Mouse (Mus musculus) cerebellum, postnatal 10 days (tissue): ENCODE measurements around the gene ccdc198.
"Not testable (repeated sequence)": the region's sequence is repeated elsewhere in the genome, so short reads cannot be mapped to it uniquely, and the experiment has no call there.

Source experiments
- DNase-seq, 2 experiments: peaks; one replicate each; pipeline ENCODE4 v3.0.0; 2021; ENCODE audit warnings: mixed read lengths in 2 of 2

ccdc198 gene

DNA sequence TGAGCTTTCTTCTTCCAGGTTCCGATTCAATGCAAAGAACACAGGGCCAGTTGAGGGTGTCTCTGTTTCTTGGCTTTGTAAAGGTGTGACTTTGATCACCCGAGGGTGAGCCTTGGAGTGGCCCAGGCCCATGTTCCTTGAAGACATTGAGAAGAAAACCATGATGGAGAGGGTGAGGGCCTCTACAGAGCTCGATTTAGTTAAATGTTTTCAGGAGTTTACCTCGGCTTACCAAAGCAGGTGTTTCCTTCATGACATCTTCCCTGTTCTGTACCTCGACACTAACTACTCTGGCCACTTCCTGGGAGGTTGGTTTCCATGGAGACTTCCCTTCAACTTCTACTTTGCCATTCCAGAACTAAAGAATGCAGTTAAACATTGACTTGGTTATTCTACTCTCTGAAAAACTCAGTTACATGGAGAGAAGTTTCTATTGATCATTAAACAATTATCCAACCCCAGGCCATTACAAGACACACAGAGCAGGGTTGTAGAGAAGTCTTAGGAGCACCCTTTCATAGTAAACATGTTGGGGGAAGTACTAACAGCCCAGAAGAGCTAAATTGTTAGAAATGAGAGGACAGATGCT is at the start of gene ccdc198:
ccdc198 (minus strand) TSS at position 349 of the 589 bp plus-strand sequence.
- no peak for DNase-seq

GRCm38 (mm10) chr14:49293802-49294449 is 48.7 kb upstream of the ccdc198 start:
- peak; percentile 42 to 69 for DNase-seq

DNA sequence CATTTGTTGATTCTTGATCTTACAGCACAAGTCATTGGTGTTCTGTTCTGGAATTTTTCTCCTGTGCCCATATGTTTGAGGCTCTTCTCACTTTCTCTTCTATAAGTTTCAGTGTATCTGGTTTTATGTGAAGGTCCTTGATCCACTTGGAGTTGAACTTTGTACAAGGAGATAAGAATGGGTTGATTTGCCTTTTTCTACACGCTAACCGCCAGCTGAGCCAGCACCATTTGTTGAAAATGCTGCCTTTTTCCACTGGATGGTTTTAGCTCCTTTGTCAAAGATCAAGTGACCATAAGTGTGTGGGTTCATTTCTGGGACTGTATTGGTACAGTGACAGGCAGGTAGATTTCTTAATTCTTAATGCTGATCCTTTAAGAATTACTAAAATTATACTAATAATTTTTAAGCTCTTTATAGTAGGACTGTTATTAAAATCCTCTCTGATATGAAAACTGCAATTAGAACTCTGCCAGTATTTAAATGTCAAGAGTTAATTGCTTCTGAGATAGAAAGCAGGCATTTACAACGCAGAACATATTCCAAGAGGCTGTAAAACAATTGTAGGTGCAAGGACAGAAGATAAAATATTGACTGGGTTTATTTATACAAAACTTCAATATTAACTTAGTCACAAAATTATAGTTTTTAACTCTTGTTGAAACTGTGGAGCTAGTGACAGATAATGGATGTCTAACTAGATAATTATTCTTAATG is 44.9 kb upstream of the ccdc198 start:
- no peak for DNase-seq

DNA sequence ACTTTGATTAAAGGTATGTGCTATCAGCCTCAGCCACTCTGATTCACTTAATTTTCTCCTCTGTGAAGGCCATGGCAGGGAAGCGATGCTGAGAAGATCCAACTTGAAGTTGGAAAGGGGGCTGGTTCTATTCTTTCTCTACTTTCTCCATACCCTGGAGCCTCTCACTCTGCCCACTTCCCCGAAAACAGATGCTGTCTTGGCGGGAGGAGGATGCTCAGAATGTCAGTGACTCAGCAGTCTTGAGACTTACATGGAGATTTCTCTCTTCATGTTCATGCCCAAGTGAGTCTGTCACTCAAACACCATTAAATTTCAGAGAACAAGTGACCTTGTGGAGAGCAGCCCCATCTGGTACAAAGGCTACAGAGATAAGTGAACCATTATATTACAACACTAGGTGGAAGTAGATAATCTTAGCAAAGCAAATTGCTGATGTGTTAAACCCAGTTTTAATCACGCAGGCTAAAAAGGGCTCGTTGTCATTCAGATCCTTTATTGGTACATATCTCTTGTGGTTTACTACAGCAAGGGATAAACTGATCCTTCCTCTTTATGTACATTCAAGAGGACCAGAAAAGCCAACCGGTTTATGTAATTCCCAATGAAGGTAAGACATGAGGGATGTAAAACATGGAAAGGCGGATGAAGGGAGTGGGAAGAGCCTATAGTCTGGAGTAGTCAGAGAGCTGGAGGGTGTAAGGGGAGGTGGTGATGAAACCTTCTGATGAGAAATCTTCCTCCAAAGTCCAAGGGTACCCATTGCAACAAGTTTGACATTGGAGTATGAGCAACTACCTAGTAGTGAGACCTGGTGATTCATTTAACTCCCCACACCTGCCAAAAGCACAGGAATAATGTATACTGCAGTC is 38.7 kb upstream of the ccdc198 start:
- DNase-seq = no peak

DNA sequence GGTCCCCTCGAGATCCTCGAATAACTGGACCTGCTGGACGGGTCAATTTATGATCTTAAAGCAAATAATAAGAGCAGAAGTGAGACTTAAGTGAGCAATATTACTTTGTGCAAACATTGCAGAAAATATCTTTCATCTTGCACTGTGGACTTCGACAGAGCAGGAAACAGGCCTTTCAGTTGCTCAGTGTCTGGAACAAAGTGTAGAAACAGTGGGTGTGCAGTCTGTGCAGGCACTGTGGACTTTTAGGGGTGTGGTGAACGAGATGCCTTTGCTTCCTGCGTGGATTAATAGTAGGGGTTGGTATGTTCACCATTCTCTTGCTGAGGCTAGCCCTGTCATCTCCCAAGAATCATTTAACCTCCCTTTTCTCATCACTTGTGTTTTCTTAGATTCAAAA is 33.6 kb upstream of the ccdc198 start:
- DNase-seq = no peak

- DNase-seq = not testable (repeated sequence)
Observed at GRCm38 (mm10) chr14:49278479-49278878, 33.2 kb upstream of the ccdc198 start.

DNA sequence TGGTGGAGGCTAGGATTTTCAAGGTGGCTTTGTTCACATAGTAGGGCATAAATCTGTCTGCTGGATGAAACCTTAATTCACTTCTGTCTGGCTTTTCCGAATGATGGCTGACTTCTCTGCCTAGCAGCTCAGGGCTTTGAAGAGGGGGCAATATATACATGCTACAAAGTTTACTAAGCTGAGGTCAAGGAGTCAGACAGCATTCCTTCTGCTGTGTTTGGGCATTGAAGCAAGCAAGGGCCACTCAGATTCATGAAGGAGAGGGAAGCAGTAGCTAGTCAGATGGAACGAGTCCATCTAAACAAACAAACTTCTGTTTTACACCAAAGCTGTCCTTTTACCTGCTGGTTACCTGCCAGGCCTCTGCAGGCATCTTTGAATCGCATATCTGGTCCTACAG is 32.4 kb upstream of the ccdc198 start:
- no peak for DNase-seq

DNA sequence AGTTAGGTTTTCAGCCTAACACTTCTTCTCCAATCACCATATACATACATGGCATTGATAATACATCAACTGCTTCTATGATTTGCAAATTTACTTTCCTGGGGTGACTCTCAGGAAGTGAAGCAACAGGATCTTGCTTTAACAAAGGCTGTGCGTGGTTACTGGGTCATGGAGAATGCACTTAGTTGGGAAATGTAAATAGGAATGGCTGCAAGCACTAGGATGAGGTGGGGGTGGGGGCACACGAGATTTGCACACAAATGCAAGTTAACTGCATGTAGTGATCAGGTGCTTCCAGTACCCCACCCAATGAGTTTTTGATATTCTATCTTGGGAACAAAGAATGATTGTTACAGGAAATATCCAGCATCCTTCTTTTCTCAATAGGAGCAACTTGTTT is 30.1 kb upstream of the ccdc198 start:
- no peak for DNase-seq

- no peak for DNase-seq
Observed at GRCm38 (mm10) chr14:49265286-49266002, 20.2 kb upstream of the ccdc198 start.

- DNase-seq = peak in 1 of 2 experiments; percentile 14
Observed at GRCm38 (mm10) chr14:49241522-49241921, 3.8 kb downstream of the ccdc198 start.

- peak; percentile 87 to 89 for DNase-seq
Observed at GRCm38 (mm10) chr14:49238206-49238605, 7.1 kb downstream of the ccdc198 start.

GRCm38 (mm10) chr14:49234788-49235515 is 10.3 kb downstream of the ccdc198 start:
- DNase-seq = peak; percentile 68 to 71

DNA sequence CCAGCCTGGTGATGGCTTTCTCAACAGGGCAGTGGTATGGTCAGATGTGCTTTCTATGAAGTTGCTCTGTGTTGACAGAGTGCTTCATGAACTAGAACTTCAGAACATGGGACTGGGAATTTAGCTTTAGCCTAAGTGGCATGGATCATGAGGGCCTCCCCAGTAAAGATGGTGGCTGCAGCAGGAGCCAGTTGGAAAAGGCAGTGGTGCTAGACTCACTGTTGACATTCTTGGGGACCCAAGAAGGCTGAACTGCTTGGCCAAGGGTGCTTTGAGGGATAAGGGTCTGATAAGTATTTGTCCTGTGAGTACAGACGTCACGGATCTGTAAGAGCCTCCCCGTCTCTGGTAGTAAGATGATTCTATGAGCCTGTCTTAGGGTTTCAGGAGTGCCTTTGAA is 13.4 kb downstream of the ccdc198 start:
- DNase-seq = no peak

- peak; percentile 74 to 76 for DNase-seq
Observed at GRCm38 (mm10) chr14:49226986-49227385, 18.3 kb downstream of the ccdc198 start.

- DNase-seq = peak; percentile 48 to 56
Observed at GRCm38 (mm10) chr14:49226471-49226870, 18.8 kb downstream of the ccdc198 start.

DNA sequence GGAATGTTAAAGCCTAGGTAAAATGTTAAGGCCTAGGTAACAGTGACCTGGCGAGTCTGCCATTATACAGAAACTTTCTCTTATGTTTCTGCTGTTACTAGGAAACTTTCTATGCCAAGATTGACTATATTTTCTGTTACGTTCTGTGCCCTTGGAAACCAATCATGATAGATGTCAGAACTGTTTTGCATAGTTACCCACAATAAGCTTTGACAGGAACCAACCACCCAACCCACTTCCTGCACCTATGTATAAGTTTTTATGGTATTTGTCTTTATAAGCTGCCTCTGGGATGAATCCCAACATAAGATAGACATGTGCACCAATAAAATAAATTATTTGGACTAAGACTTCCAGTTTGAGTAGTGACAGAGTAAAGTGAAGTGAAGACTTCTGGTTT is 23.5 kb downstream of the ccdc198 start:
- DNase-seq = no peak

GRCm38 (mm10) chr14:49219466-49220022 is 25.7 kb downstream of the ccdc198 start:
- DNase-seq = not testable (repeated sequence)

GRCm38 (mm10) chr14:49218677-49219076 is 26.6 kb downstream of the ccdc198 start:
- DNase-seq = no peak

- not testable (repeated sequence) for DNase-seq
Observed at GRCm38 (mm10) chr14:49210215-49210614, 35.1 kb downstream of the ccdc198 start.

DNA sequence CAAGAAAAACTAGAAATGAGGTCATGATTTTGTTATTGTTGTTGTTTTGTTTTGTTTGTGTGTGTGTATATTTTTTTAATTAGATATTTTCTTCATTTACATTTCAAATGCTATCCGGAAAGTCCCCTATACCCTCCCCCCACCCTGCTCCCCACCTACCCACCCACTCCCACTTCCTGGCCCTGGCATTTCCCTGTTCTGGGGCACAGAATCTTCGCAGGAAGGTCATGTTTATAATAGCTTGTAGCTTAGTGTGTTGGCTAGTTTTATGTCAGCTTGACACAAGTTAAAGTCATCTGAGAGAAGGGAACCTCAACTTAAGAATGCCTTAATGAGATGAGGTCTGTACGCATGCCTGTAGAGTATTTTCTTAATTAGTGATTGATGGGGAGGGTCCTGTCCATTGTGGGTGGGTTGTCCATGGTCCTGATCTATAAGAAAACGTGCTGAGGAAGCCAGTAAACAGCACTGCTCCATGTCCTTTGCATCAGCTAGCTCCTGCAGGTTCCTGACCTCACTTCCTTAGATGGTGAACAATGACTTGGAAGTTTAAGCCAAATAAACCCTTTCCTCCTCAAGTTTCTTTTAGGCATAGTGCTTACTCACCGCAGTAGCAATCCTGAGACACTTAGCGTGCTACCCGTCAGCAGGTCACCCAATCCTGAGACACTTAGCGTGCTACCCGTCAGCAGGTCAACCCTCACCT is 44.0 kb downstream of the ccdc198 start:
- no peak for DNase-seq
